In the genomic region with DNA sequence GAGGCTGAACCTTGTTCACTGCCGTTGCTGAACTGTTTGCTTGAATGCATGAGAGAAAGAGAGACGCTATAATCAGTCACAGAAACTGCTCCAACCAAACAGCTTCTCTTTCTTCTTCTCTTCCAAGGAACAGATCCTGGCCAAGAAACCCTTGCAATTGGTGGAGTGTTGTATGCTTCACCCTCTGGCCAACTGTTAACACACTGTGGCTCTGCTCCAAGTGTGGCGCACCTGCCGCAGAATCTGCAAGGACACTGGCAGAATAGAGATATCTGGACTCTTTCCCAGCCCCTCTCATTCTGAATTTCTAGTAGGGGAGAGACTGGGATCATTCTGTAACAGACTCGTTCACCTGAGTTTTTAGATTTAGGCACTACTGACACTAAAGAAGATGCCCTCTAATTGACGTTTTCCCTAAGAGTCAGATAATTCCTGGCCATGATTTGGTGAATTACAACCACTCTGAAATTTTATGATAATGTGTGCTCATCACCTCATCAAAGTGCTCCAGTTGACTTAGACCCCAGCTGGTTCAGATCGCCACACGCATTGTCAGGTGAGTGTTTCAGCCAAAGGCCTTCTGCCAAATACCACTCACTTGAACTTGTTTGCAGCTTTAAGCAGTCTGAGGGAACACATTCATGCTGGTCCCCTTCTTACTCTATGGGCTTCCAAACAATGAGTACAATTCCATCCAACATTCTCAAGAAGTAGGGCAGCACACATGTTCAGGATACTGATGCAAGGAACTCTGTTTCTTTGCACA, we compare ENCODE assay signal across 19 mouse cellular contexts. TPM values are rescaled to one million over a fixed set of nuclear protein-coding genes. Genes with fewer than 3 reads are reported as not detected.
DNase-seq lines count a peak whose midpoint lies in the region; ATAC-seq lines count a peak whose summit lies in the region.
"Had no signal": no experiment of that assay in that cellular context is flagged by ENCODE, and none has a peak within 500 bp of the region (broad histone marks: within the 10 kb centered on the region; RNA-seq: fewer than 3 reads in every experiment).

No protein-coding gene starts in this region.

- no peak overlapping the region for H3K27ac ChIP-seq in forebrain, embryonic 14.5 days (ENCODE audit: low read depth, low read length)
- no peak overlapping the region for H3K27ac ChIP-seq in forebrain, embryonic 11.5 days (ENCODE audit: low read depth, low read length)
- peak overlapping the region; percentile 27; the same call in 1 of the 2 replicates for H3K27ac ChIP-seq in limb, embryonic 15.5 days
- no peak overlapping the region for H3K27ac ChIP-seq in midbrain, embryonic 14.5 days (replicated peaks; ENCODE audit: low read depth, low read length)
- H3K27ac ChIP-seq: hindbrain, postnatal 0 days; limb, embryonic 12.5 days; midbrain, embryonic 12.5 days; neural tube, embryonic 15.5 days had no signal

- no peaks in the 10 kb centered on the region for H3K36me3 ChIP-seq in forebrain, embryonic 14.5 days (ENCODE audit: control insufficient read depth, insufficient read depth, low read length)
- no peaks in the 10 kb centered on the region for H3K36me3 ChIP-seq in forebrain, embryonic 11.5 days (ENCODE audit: control insufficient read depth, insufficient read depth, low read length)
- no peaks in the 10 kb centered on the region for H3K36me3 ChIP-seq in limb, embryonic 15.5 days
- H3K36me3 ChIP-seq in midbrain, embryonic 14.5 days (ENCODE audit: control insufficient read depth, insufficient read depth, low read length): no peaks in the 10 kb centered on the region
- H3K36me3 ChIP-seq: limb, embryonic 12.5 days; midbrain, embryonic 12.5 days; neural tube, embryonic 15.5 days had no signal

- peak; percentile 48; the same call in 1 of the 2 replicates for ATAC-seq in forebrain, embryonic 14.5 days
- no peak for ATAC-seq in forebrain, embryonic 11.5 days (replicated peaks; ENCODE audit: low FRiP score)
- no peak for ATAC-seq in limb, embryonic 15.5 days (ENCODE audit: insufficient number of reproducible peaks, low FRiP score, low TSS enrichment, low read depth)
- ATAC-seq in midbrain, embryonic 14.5 days (ENCODE audit: low FRiP score, low TSS enrichment): no peak
- ATAC-seq: hindbrain, postnatal 0 days; liver, postnatal 0 days had no signal

- DNase-seq in forebrain, embryonic 14.5 days (ENCODE audit: low spot score): peak; percentile 50
- no peak for DNase-seq in forebrain, embryonic 11.5 days (ENCODE audit: low spot score)
- peak; percentile 22 for DNase-seq in right cerebral cortex, postnatal 4 days
- no peak for DNase-seq in right cerebral cortex, postnatal 14 days
- peak; percentile 56 for DNase-seq in lung, postnatal 36 days
- no peak for DNase-seq in heart, adult 11 months
- no peak for DNase-seq in midbrain, embryonic 14.5 days
- DNase-seq: adrenal gland, postnatal 14 days; B cell, adult 2 months; cerebellum, adult 8-10 months; heart, adult 18-20 months; heart, postnatal 4 days; thymus, postnatal 14 days had no signal

- H3K9ac ChIP-seq in forebrain, embryonic 14.5 days (ENCODE audit: low read length): no peak overlapping the region
- H3K9ac ChIP-seq in forebrain, embryonic 11.5 days (ENCODE audit: low read length): no peak overlapping the region
- H3K9ac ChIP-seq in limb, embryonic 15.5 days: no peak overlapping the region
- no peak overlapping the region for H3K9ac ChIP-seq in midbrain, embryonic 14.5 days (replicated peaks; ENCODE audit: low read length)
- H3K9ac ChIP-seq: limb, embryonic 12.5 days; liver, postnatal 0 days; midbrain, embryonic 12.5 days; neural tube, embryonic 15.5 days had no signal

- no peak overlapping the region for H3K4me2 ChIP-seq in forebrain, embryonic 14.5 days (ENCODE audit: low read length)
- no peak overlapping the region for H3K4me2 ChIP-seq in forebrain, embryonic 11.5 days (ENCODE audit: low read depth, low read length, severe bottlenecking)
- no peak overlapping the region for H3K4me2 ChIP-seq in limb, embryonic 15.5 days
- H3K4me2 ChIP-seq in midbrain, embryonic 14.5 days (ENCODE audit: low read length): no peak overlapping the region
- H3K4me2 ChIP-seq: limb, embryonic 12.5 days; midbrain, embryonic 12.5 days; neural tube, embryonic 15.5 days had no signal

- no peaks in the 10 kb centered on the region for H3K9me3 ChIP-seq in forebrain, embryonic 14.5 days (replicated peaks; ENCODE audit: control insufficient read depth, low read length)
- no peaks in the 10 kb centered on the region for H3K9me3 ChIP-seq in forebrain, embryonic 11.5 days (ENCODE audit: control insufficient read depth, low read length)
- H3K9me3 ChIP-seq in limb, embryonic 15.5 days: no peaks in the 10 kb centered on the region
- H3K9me3 ChIP-seq in midbrain, embryonic 14.5 days (ENCODE audit: control insufficient read depth, low read length): no peaks in the 10 kb centered on the region
- H3K9me3 ChIP-seq: limb, embryonic 12.5 days; midbrain, embryonic 12.5 days; neural tube, embryonic 15.5 days had no signal

- H3K4me3 ChIP-seq in forebrain, embryonic 14.5 days (ENCODE audit: low read depth, low read length): no peak overlapping the region
- H3K4me3 ChIP-seq in forebrain, embryonic 11.5 days (ENCODE audit: low read depth, low read length): no peak overlapping the region
- no peak overlapping the region for H3K4me3 ChIP-seq in limb, embryonic 15.5 days
- no peak overlapping the region for H3K4me3 ChIP-seq in midbrain, embryonic 14.5 days (replicated peaks; ENCODE audit: low read depth, low read length)
- H3K4me3 ChIP-seq: limb, embryonic 12.5 days; midbrain, embryonic 12.5 days; neural tube, embryonic 15.5 days had no signal

- 59% methylated on average over 8 of the region's 8 CpGs for WGBS in forebrain, embryonic 14.5 days
- WGBS in forebrain, embryonic 11.5 days: 83% methylated on average over 8 of the region's 8 CpGs
- 59% methylated on average over 8 of the region's 8 CpGs for WGBS in limb, embryonic 15.5 days
- whole genome bisulfite sequencing in midbrain, embryonic 14.5 days: 75% methylated on average over 8 of the region's 8 CpGs

- H3K4me1 ChIP-seq in forebrain, embryonic 14.5 days (ENCODE audit: control insufficient read depth, insufficient read depth, low read length): no peaks in the 10 kb centered on the region; the same call in 1 of the 2 replicates
- no peaks in the 10 kb centered on the region for H3K4me1 ChIP-seq in forebrain, embryonic 11.5 days (replicated peaks; ENCODE audit: control insufficient read depth, insufficient read depth, low read length)
- H3K4me1 ChIP-seq in limb, embryonic 15.5 days: peaks cover 4% of the 10 kb centered on the region; the same call in 1 of the 2 replicates
- no peaks in the 10 kb centered on the region for H3K4me1 ChIP-seq in midbrain, embryonic 14.5 days (ENCODE audit: control insufficient read depth, insufficient read depth, low read length)
- H3K4me1 ChIP-seq: limb, embryonic 12.5 days; midbrain, embryonic 12.5 days; neural tube, embryonic 15.5 days had no signal

- H3K27me3 ChIP-seq in forebrain, embryonic 14.5 days (replicated peaks; ENCODE audit: control insufficient read depth, insufficient read depth, low read length): no peaks in the 10 kb centered on the region
- H3K27me3 ChIP-seq in forebrain, embryonic 11.5 days (ENCODE audit: control insufficient read depth, insufficient read depth, low read length): no peaks in the 10 kb centered on the region
- no peaks in the 10 kb centered on the region for H3K27me3 ChIP-seq in limb, embryonic 15.5 days
- H3K27me3 ChIP-seq in midbrain, embryonic 14.5 days (ENCODE audit: control insufficient read depth, insufficient read depth, low read length): no peaks in the 10 kb centered on the region
- H3K27me3 ChIP-seq: limb, embryonic 12.5 days; midbrain, embryonic 12.5 days had no signal

RNA-seq across cellular contexts. Expression of gene Cbr4, which starts 59.4 kb away (rescaled TPM):
- polyA plus RNA-seq in forebrain, embryonic 14.5 days (2014; fragmentation: Nextera tagmentation; extraction: Ambion mirVana): 29.5 and 32.8 TPM in 2 replicates
- 27.9 and 31.0 TPM in 2 replicates for polyA plus RNA-seq in forebrain, embryonic 11.5 days (2014; fragmentation: Nextera tagmentation; extraction: Ambion mirVana)
- polyA plus RNA-seq in limb, embryonic 15.5 days (2015; fragmentation: Nextera tagmentation; extraction: Ambion mirVana): 26.7 and 30.4 TPM in 2 replicates
- 23.0 and 23.8 TPM in 2 replicates for polyA plus RNA-seq in midbrain, embryonic 14.5 days (2014; fragmentation: Nextera tagmentation; extraction: Ambion mirVana)

Comparison
In these comparisons a context has a peak if more than half of its experiments do, and no peak if none do; other contexts are left out.
1. DNase-seq: peak in forebrain, embryonic 14.5 days (single experiment), right cerebral cortex, postnatal 4 days (single experiment) and lung, postnatal 36 days (single experiment); none in forebrain, embryonic 11.5 days (single experiment), right cerebral cortex, postnatal 14 days (single experiment), heart, adult 11 months (single experiment) and midbrain, embryonic 14.5 days (single experiment).